Comparison of ENCODE assay signal across 21 mouse cellular contexts in the genomic region with DNA sequence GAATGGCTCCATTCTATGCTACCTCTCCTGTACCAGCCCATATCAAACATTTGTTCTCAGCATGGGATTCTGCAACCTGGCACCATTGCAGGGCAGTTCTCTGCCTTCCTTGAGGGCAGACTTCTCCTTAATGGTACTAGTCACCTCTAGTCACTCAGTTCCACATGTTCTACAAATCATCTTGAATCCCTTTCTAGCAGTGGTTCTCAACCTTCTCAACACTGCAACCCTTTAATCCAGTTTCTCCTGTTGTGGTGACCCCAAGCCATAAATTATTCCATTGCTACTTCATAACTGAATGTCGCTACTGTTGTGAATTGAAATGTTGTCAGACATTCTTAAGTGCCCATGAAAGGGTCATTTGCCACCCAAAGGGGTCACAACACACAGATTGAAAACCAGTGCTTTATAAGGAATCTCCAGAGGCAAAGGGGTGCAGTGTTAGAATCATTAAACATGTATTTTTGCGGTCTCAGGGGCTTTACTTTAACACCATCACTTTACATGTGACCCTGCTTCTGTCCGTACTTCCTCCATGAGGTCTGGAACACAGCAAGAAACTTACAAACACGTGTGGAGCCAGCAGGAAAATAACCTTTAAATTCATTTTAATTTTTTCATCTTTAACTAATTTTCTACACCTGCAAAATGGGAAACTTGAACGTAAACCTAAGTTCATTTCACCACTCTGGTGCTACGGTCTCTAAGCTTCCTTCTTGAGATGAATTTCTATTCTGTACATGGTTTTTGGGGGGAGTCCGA. TPM values are rescaled to one million over a fixed set of nuclear protein-coding genes. Genes with fewer than 3 reads are reported as not detected.
"Had no signal": no experiment of that assay in that cellular context is flagged by ENCODE, and none has a peak within 500 bp of the region (broad histone marks: within the 10 kb centered on the region; RNA-seq: fewer than 3 reads in every experiment).

No protein-coding gene starts in this region.

- H3K9me3 ChIP-seq: lung, embryonic 15.5 days; megakaryocyte, embryonic 14.5 days; midbrain, embryonic 13.5 days; midbrain, embryonic 15.5 days; neural tube, embryonic 12.5 days had no signal

- H3K9ac ChIP-seq: liver, postnatal 0 days; lung, embryonic 15.5 days; midbrain, embryonic 13.5 days; midbrain, embryonic 15.5 days; neural tube, embryonic 12.5 days had no signal

- DNase-seq: liver, postnatal 0 days; lung, adult 2 months; lung, postnatal 14 days; right cerebral cortex, postnatal 14 days; spleen, adult 18-20 months; thymus, adult 2 months; thymus, postnatal 25 days; thymus, postnatal 4 days had no signal

- H3K27me3 ChIP-seq: lung, embryonic 15.5 days; megakaryocyte, embryonic 14.5 days; midbrain, embryonic 13.5 days; midbrain, embryonic 15.5 days; neural tube, embryonic 12.5 days had no signal

- H3K4me1 ChIP-seq: lung, embryonic 15.5 days; midbrain, embryonic 13.5 days; midbrain, embryonic 15.5 days; neural tube, embryonic 12.5 days had no signal

- H3K36me3 ChIP-seq: lung, embryonic 15.5 days; midbrain, embryonic 13.5 days; midbrain, embryonic 15.5 days; neural tube, embryonic 12.5 days had no signal

- H3K27ac ChIP-seq: lung, embryonic 15.5 days; macrophage; midbrain, embryonic 13.5 days; midbrain, embryonic 15.5 days; neural tube, embryonic 12.5 days had no signal

- H3K4me3 ChIP-seq: lung, embryonic 15.5 days; midbrain, embryonic 13.5 days; midbrain, embryonic 15.5 days; neural tube, embryonic 12.5 days had no signal

- H3K4me2 ChIP-seq: lung, embryonic 15.5 days; midbrain, embryonic 11.5 days; midbrain, embryonic 13.5 days; midbrain, embryonic 15.5 days; neural tube, embryonic 12.5 days had no signal

- ATAC-seq: liver, postnatal 0 days; lung, postnatal 0 days; midbrain, embryonic 13.5 days; midbrain, embryonic 15.5 days had no signal

RNA-seq across cellular contexts. Expression of a gene that starts 1.1 kb away (rescaled TPM):
- total RNA-seq: midbrain, postnatal 0 days; monocyte, adult 5-6 weeks; neutrophil, adult 5-6 weeks had no signal
- polyA plus RNA-seq: liver, postnatal 0 days; lung, adult 2 months; lung, embryonic 15.5 days; lung, postnatal 0 days; midbrain, embryonic 11.5 days; midbrain, embryonic 13.5 days; midbrain, embryonic 15.5 days; midbrain, postnatal 0 days; neural tube, embryonic 14.5 days; urinary bladder, adult 2 months had no signal
